Mouse (Mus musculus) A20 (cell line): Measurements from ENCODE around the gene 6820408C15Rik.
A peak's percentile ranks its signal among the peaks of the same experiment; 100 is the strongest.
"Not testable (repeated sequence)": the region's sequence is repeated elsewhere in the genome, so short reads cannot be mapped to it uniquely, and the experiment has no call there.

Source experiments
- DNase-seq: peaks from one replicate; pipeline ENCODE4 v3.0.0-alpha.2; 2011; ENCODE audit warnings: low read depth, low spot score

Gene 6820408C15Rik

DNA sequence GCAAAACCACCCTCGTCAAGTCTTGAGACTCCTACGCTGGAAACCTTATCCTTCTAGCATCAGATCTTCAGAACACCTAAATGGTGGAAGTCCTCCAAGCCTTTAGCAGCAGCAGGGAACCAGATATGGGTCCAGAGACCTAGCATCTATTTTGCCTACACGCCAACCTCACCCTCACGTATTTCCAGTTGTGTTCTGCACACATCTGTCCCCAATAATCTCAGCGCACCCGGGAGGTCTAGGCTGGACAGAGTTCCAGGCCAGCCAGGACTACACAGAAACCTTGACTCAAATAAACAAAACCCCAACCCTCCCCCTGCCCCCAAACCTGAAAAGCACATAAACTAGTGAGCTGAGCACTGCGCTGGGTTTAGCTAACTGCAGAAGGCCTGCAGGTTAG, 3.9 kb upstream of the 6820408C15Rik start:
- no peak for DNase-seq

- no peak for DNase-seq
These were observed 2.7 kb upstream of the 6820408C15Rik start for GRCm38 (mm10) chr2:152412526-152413157.

GRCm38 (mm10) chr2:152413158-152413764, 2.1 kb upstream of the 6820408C15Rik start:
- DNase-seq = no peak

DNA sequence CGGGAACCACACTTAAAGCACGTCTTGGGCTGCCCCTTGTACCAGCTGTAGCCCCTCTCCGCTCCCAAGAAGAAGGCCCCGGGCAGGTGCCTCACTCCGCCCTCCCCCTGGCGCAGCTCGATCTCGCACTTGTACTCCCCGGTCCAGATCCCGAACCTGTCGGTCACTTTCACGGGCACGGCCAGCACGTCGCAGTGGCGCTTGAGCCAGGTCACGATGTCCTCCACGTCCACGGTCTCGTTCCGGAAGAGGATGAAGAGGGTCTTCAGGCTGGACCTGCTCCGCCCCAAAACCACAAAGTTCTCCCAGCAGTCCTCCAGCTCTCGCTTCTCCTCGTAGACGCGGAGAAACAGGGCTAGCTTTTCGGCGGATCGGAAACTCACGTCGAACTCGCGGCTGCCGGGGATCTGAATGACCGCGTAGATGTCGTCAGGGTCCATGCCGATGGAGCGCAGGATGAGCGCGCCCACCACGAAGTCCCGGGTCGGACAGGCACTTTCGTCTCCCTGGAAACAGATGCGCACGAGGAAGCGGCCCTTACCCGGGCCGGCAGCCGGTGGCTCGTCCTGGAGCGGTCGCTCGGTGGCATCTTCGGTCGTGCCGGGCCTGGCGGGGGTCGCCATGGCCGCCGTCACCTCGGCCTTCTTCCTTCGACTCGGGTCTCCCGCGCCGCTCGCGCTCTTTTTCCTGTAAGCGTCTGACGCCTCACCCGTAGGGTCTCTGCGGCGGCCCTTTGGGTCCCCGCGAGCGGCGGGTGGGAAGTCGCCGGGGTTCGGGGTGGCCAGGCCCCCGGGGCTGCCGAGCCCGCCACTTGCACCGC, 1.4 kb upstream of the 6820408C15Rik start:
- no peak for DNase-seq

- no peak for DNase-seq
These were observed 709 bp upstream of the 6820408C15Rik start, which contains the start of gene Zcchc3 for GRCm38 (mm10) chr2:152414591-152415165. Zcchc3 (minus strand) TSS chr2:152415027.

DNA sequence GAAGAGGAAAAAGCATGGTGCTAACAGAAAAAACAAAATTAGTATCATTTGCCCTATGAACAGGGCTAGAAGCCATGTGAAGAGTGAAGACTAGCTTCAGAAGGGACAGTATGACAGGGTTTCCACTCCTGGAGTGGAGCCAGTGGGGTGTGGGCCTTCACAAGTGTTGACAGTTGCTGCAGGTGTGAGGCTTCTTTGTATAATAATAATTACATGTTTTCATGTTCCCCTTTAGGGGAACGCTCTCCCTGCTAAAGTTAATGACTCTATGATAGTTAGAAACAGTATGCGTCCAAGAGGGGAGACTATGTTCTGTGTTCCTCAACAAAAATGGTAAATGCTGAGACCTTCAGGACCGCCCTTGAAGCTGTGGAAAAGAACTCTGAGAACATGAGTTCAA, 399 bp downstream of the 6820408C15Rik start:
- DNase-seq = no peak

GRCm38 (mm10) chr2:152427493-152427892, 12.1 kb downstream of the 6820408C15Rik start:
- DNase-seq = no peak

DNA sequence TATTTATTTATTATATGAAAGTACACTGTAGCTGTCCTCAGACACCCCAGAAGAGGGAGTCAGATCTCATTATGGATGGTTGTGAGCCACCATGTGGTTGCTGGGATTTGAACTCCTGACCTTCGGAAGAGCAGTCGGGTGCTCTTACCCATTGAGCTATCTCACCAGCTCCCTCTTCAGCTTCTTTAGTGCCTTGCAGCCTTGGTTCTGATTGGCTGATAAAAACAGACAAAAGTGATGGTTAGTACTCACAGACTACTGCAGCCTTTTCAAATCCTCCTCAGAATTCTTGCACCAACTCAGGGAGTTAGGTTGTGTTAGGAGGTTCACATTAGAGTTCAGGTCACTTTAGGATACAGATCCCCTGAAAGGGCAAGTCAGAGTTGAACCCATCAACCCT, 13.1 kb downstream of the 6820408C15Rik start:
- not testable (repeated sequence) for DNase-seq

GRCm38 (mm10) chr2:152436405-152436901, 21.1 kb downstream of the 6820408C15Rik start:
- DNase-seq = no peak

DNA sequence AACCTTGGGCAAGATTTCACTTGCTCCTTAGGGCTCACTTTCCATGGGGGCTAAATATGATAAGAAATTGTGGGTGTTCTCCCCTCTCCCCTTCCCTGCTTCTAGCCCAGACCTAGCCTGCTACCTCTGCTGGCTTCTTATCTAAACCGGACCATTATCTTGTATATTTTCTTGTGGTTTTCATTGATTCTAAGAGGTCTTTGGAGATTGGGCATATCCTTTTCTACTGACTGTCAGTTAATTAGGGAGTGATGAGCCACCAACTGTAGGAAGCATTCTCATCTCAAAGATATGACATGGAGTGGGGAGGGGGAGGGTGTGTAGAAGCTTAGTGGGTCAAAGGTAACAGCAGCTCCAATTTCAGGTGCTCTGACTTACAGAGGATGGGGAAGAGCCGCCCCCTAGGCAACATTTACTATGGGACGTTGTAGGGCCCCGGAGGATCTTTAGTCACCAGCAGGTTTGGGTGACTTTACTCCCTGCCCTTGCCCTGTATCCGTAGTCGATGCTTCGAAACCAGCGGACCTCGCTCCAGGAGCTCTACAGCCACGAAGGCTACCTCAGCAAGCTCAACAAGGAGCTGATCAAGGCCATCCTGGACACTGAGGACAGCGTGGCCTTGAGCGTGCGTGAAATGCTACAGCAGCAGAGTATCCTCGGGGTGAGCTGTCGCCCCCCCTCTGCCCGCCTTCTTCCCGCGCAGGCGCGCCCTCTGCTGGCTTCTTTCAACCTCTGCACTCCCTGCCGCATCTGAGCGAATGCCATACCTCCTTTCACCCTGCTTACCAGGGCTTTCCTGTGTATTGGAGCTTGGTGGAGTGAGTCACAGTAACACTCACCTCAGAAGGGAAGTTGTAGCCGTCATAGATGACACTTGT, 21.8 kb downstream of the 6820408C15Rik start:
- peak; percentile 67 for DNase-seq

GRCm38 (mm10) chr2:152438963-152439362, 23.6 kb downstream of the 6820408C15Rik start:
- DNase-seq = no peak

DNA sequence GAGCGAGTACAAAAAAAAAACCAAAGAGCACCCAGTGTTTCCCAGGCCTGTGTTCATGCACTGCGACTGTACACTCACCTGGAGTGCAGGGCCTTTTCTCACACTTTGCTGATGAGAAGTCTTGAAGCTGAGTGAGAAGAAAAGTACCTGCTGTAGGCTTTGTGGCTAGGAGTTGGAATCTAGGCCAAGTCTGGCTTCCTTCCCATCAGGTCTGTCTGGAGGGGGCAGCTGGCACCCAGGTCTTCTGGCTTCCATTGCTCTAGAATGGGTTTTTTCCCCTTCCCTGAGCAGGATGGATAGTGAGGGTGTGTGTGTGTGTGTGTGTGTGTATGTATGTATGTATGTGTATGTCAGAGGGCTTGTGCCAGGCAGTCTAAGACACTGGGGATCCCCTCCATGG, 24.4 kb downstream of the 6820408C15Rik start:
- no peak for DNase-seq

DNA sequence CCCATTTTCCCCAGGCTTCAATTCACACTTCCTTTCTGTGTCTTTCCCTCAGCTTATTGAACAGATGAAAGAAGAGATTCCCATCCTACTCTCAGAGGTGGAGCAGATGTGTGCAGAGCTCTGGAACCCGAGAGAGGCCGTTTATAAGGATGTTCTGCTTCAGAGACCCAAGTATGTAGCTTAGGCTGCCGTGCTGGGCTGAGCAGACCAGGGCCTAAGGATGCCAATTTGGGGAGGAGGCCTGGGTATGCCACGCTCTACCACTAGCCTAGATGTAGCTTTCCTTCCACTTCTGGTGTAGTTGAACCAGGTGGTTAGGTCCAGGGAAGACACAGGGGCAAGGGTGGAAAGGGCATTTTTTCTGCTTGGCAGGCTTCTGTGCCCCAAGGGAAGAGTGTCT, 26.9 kb downstream of the 6820408C15Rik start:
- no peak for DNase-seq

- no peak for DNase-seq
These were observed 27.9 kb downstream of the 6820408C15Rik start for GRCm38 (mm10) chr2:152443281-152443680.

GRCm38 (mm10) chr2:152446642-152447041, 31.3 kb downstream of the 6820408C15Rik start:
- no peak for DNase-seq

GRCm38 (mm10) chr2:152447461-152447860, 32.1 kb downstream of the 6820408C15Rik start:
- no peak for DNase-seq

DNA sequence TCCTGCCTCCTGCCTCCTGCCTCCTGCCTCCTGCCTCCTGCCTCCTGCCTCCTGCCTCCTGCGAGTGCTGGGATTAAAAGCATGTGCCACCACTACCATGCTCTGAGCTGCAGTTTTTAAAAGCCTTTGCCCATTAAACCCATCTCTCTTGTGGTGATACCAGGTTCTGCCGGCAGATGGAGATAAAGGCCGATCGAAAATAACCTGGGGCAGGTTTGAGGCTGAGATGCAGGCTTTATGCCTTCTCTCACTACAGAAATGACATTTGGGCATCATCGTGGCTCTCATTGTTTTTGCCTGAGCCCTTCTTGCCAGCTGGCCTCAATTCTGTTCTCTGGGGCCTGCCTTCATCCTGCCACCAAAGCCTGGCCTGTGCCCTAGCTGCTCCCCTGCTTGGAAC, 34.9 kb downstream of the 6820408C15Rik start:
- peak; percentile 54 for DNase-seq

DNA sequence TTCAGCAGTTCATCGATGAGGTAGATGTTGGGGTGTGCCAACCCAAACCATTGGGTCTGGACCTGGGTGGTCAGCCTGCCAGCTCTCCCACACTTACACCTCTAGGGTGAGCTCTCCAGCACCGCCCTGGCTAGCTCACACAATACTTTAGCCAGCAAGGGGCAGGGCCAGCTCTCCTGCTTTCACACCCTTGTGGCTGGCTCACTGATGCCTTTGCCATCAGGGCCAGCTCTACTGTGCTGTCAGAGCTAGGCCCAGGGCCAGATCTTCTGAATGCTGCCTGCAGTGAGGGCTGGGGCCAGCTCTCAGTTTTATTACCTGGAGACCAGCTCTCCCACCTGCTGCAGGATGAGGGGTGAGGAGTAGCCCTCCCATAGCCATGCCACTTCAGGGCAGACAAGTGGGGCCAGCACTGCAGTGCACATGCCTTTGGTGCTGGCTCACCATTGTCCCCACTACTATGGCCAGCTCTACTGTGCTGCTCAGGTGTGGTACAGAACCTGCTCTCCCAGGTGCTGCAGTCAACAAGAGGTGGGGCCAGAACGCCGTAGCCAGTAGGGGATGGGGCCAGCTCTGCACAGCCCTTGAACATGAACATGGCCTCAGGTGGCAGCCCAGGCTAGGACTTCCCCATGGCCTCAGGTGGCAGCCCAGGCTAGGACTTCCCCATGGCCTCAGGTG, 36.9 kb downstream of the 6820408C15Rik start:
- no peak for DNase-seq

GRCm38 (mm10) chr2:152459241-152459640, 43.9 kb downstream of the 6820408C15Rik start:
- DNase-seq = no peak

DNA sequence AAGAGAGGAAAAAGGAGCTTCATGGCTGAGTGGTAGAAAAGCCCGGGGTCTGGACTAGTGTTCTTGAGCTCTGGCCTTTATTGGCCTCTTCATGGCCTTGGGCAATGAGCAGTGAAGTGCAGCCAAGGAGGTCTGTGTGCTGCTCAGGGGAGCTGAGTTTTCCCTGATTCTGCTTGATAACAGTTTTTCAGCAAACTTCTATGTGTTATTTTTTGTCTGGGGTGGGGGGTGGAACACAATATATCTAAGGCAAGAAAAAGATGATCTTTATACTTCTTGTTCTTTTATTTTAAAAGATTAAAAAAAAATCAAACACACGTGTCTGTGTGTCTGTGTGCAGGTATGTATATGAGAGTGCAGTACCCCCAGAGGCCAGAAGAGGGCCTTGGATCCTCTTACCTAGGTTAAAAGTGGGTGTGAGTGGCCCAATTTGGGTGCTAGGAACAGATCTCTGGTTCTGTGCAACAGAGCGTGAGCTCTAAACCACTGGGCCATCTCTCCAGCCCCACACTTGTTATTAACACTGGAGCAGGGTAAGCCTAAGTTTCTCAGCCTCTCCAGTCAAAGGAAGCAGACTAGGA, 49.3 kb downstream of the 6820408C15Rik start, which contains the start of gene Defb23:
Defb23 (minus strand) TSS at position 51 of the 581 bp plus-strand sequence.
- DNase-seq = no peak
